Mouse (Mus musculus) ES-E14 (cell line): ENCODE results near the gene Ttc38.

Source experiments
- HCFC1 ChIP-seq: IDR thresholded peaks from 2 replicates; pipeline ENCODE4 v1.6.1; 2012; ENCODE audit warnings: low read length, inconsistent platforms, borderline replicate concordance; ENCODE audit not compliant: insufficient read depth
- MAFK ChIP-seq: IDR thresholded peaks from 2 replicates; pipeline ENCODE4 v1.6.1; 2014; ENCODE audit warnings: mild to moderate bottlenecking, low read depth, low read length, inconsistent platforms; ENCODE audit not compliant: insufficient read depth
- ZC3H11A ChIP-seq: IDR thresholded peaks from 2 replicates; pipeline ENCODE4 v1.6.1; 2012; ENCODE audit warnings: low read depth, mild to moderate bottlenecking, inconsistent platforms, low read length, borderline replicate concordance

DNA sequence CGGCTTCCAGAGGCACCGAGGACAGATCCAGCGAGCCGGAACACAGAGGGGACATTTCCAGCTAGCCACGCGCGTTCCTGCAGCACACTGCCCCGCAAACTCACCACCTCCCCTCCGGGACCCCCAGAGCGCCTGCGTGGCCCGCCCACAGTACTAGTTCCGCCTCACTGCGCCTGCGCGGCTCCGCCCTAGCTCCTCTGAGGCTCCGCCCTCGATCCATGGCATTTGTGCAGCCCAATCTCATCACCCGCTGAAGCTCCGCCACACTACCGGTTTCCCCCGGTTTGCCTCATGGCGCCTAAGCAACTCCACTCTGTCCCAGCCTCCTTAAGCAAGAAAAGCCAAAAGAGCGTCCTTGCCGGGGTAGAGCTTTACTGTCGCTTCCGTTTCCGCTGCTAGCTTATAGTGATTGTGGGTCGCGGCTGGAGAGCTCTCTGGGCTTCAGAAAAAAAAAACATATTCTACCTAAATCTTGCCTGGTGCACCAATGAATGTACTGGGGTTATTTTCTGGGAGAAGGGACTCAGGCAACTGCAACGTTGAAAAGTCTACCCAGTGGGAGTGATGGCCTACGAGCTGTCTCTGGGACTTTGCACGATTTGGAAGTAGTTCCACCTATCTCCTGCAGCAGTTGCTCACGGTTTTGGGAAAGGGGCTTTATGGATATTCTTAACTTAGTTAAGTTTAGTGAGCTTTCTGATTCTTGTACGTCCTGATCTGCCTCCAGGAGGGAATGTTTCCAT is 20.4 kb upstream of the Ttc38 start, which contains the start of gene Cdpf1:
- TF ChIP-seq MAFK (no peak), HCFC1 (0 out of 2 replicates have a peak, but pooled peaks have one; percentile 22), ZC3H11A (no peak)
